Mouse (Mus musculus) hindbrain, embryonic 11.5 days (tissue): ENCODE measurements around the gene 1600002K03Rik. TPM values are rescaled to one million over a fixed set of nuclear protein-coding genes. Genes with fewer than 3 reads are reported as not detected.

Experiments used
- ATAC-seq: fragments of 200-750 bp; cut with Nextera tagmentation; 2 replicates; pipeline ENCODE4 v1.8.0; 2017; ENCODE audit warnings: mild to moderate bottlenecking, moderate TSS enrichment, moderate library complexity; ENCODE audit not compliant: low FRiP score
- DNase-seq: peaks from one replicate; pipeline ENCODE4 v3.0.0-alpha.2; 2015; ENCODE audit warnings: low spot score
- H3K27ac ChIP-seq: fragments of 300-500 bp; sonication (generic); 2 replicates; pipeline ENCODE4 v1.5.1; 2014; ENCODE audit warnings: mild to moderate bottlenecking, low read depth, low read length
- H3K27me3 ChIP-seq: fragments of 300-500 bp; sonication (generic); 2 replicates; pipeline ENCODE4 v1.6.1; 2014; ENCODE audit warnings: mild to moderate bottlenecking, low read length, moderate library complexity, mixed read lengths; ENCODE audit not compliant: control insufficient read depth, insufficient read depth
- H3K36me3 ChIP-seq: fragments of 300-500 bp; sonication (generic); 2 replicates; pipeline ENCODE4 v1.6.1; 2014; ENCODE audit warnings: mild to moderate bottlenecking, low read length, moderate library complexity, mixed read lengths; ENCODE audit not compliant: control insufficient read depth, insufficient read depth
- H3K4me1 ChIP-seq: fragments of 300-500 bp; sonication (generic); replicated peaks from 2 replicates; pipeline ENCODE4 v1.6.1; 2014; ENCODE audit warnings: low read length, mixed read lengths; ENCODE audit not compliant: control insufficient read depth, insufficient read depth
- H3K4me2 ChIP-seq: fragments of 300-500 bp; sonication (generic); replicated peaks from 2 replicates; pipeline ENCODE4 v1.6.1; 2014; ENCODE audit warnings: mild to moderate bottlenecking, low read depth, low read length
- H3K4me3 ChIP-seq: fragments of 300-500 bp; sonication (generic); 2 replicates; pipeline ENCODE4 v1.5.1; 2014; ENCODE audit warnings: low read depth, low read length
- H3K9ac ChIP-seq: fragments of 300-500 bp; sonication (generic); 2 replicates; pipeline ENCODE4 v1.6.1; 2014; ENCODE audit warnings: low read depth, low read length
- H3K9me3 ChIP-seq: fragments of 300-500 bp; sonication (generic); 2 replicates; pipeline ENCODE4 v1.6.1; 2016; ENCODE audit warnings: low read length; ENCODE audit not compliant: control insufficient read depth
- WGBS: fragments of 180-500 bp; shearing (Covaris S2); extraction: QIAGEN DNeasy Blood & Tissue Kit; methylation state at CpG from one replicate; pipeline ENCODE4 v1.1.7; 2014; 5-methylcytosine and 5-hydroxymethylcytosine counted together
- polyA plus RNA-seq: library from polyadenylated mRNA; unstranded; fragments of >200 nt; fragmentation: Nextera tagmentation; extraction: Ambion mirVana; gene quantifications from 2 replicates; pipeline ENCODE4 v1.2.1, GENCODE M21; 2014

Gene 1600002K03Rik
- polyA plus RNA-seq, 1 experiment from 2014 or later = 7.6 TPM

DNA sequence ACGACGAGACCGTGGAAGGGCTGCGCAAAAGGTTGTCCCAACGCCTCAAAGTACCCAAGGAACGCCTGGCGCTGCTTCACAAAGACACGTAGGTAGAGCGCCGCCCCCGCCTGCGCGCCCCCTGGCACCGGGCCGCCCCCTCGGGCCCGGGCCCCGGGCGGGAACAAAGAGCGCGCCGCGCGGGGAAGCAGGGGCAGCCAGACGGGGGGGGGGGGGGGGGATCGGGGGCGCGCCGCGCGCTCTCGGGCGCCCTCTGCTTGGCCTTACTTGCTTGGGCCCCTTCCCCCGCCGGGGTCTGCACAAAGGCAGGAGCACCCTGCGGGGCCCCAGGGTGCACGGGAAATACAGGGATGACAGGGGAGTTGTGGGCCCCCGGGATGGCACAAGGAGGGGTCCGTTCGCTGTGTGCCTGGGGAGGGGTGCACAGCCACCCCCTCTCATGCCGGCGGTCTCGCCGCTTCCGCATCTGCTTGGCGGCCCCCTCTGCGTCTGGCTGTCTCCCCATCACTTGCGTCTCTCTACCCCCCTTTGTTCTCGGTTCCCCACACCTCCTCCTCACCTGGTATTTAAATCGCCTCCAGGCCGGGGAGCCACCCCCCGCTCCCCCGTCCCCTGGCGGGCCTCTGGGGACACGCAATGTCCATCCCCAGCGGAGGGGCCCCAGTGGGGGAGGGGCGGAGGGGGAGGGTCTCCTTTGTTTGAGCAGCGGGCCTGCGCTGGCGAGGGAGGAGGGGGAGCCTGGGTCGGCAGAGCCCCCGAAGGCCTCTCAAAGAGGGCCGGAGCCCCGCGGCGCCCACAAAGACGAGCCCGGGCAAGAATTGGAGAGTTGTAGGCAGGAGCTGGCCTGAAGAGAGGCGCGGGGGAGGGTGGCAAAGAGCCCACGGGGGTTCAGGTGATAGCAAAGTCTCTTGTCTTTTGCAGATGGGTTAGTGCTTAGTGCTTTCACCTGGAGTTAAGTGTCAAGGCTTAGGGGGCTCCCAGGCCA, 22.2 kb upstream of the 1600002K03Rik start:
- peak overlapping the region; percentile 100 for H3K4me3 ChIP-seq
- peaks cover 32% of the 10 kb centered on the region for H3K36me3 ChIP-seq
- H3K9ac ChIP-seq = peak overlapping the region; percentile 100
- H3K4me2 ChIP-seq = peak overlapping the region; percentile 93
- no peaks in the 10 kb centered on the region for H3K27me3 ChIP-seq
- no peaks in the 10 kb centered on the region for H3K9me3 ChIP-seq
- WGBS = under 1% methylated on average over 46 of the region's 71 CpGs
- H3K27ac ChIP-seq = peak overlapping the region; percentile 100
- peaks cover 29% of the 10 kb centered on the region for H3K4me1 ChIP-seq
- ATAC-seq (peak; percentile 8; the same call in 1 of the 2 replicates), DNase-seq (peak; percentile 91)

DNA sequence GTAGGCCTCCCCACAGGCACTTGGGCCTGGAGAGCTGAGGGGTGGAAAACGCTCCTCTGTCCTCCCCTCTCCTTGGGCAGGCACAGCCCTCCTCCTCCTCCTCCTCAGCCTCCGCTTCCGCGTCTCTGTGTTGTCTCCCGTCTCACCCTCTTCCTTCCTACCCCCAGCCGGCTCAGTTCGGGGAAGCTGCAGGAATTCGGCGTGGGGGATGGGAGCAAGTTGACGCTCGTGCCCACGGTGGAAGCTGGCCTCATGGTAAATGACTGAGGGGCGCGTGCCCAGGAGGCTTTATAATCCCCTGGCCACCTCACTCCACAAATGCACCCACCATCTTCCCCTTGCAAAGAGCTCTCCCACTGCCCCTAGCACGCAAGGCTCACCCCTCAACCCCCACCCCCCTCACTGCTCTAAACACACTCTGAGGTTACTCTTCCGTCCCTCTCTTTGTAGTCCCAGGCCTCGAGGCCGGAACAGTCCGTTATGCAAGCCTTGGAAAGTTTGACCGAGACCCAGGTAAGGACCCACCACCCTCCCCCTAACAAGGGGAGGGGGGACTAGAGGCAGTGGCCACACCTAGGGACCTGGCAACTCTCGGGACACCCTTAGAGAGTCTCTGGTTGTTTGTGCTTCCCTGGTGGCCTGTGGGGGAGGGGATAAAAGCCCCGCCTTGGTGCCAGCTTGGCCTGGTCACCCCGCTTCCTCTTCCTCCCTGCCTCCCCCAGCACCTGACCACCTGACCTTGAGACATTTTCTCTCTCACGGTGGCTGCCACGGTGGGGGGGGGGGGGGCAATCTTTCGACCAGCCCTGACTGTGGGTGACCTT, 21.3 kb upstream of the 1600002K03Rik start:
- Histone ChIP-seq H3K4me1 (peaks cover 37% of the 10 kb centered on the region), H3K27me3 (no peaks in the 10 kb centered on the region), H3K27ac (peak overlapping the region; percentile 100), H3K9ac (peak overlapping the region; percentile 100), H3K9me3 (no peaks in the 10 kb centered on the region), H3K4me2 (peak overlapping the region; percentile 93), H3K4me3 (peak overlapping the region; percentile 100), H3K36me3 (peaks cover 41% of the 10 kb centered on the region)
- under 1% methylated on average over 26 of the region's 26 CpGs for WGBS
- peak; percentile 70 for DNase-seq
- no peak for ATAC-seq

DNA sequence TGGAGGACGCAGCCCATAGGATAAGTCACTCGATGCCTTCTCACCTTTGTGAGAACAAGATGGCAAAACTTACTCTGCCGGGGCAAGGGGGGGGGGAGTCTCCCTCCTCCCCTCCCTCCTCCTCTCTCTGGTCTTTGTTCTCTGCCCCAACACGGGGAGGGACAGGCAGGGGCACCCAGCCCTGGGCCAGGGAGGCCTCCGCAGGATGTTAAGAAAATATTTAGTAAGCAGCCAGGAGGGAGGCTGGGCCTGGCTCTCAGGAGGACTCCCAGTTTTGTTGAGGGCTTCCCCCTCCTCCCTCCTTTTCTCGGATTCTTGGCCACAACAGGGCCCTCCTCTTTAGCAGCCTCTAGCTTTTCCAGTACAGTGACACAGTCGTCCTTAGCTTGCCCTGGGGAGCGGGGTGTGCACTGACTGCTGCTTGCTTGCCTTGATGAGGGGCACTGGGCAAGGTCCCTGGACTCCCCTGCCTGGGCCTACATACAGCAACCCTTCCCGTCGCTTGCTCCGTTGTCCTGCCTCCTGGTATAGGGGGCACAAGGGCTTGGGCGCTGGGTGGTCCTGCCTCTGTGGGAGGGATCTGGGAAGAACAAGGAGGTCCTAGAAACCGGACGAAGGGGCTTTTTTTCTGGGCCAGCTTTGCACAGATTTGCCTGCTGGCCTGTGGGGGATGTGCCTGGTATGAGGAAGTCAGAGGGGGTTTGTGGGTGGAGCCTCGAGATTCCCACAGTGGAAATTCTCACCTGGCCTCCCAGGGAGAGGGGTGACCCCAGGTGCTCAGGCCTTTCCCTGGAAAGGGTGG, 20.5 kb upstream of the 1600002K03Rik start:
- Histone ChIP-seq H3K4me3 (peak overlapping the region; percentile 100), H3K36me3 (peaks cover 45% of the 10 kb centered on the region), H3K9ac (peak overlapping the region; percentile 100), H3K27me3 (no peaks in the 10 kb centered on the region), H3K4me2 (peak overlapping the region; percentile 93), H3K4me1 (peaks cover 44% of the 10 kb centered on the region), H3K27ac (peak overlapping the region; percentile 100), H3K9me3 (no peaks in the 10 kb centered on the region)
- ATAC-seq (no peak), DNase-seq (peak; percentile 54)
- 7% methylated on average over 15 of the region's 15 CpGs for WGBS

DNA sequence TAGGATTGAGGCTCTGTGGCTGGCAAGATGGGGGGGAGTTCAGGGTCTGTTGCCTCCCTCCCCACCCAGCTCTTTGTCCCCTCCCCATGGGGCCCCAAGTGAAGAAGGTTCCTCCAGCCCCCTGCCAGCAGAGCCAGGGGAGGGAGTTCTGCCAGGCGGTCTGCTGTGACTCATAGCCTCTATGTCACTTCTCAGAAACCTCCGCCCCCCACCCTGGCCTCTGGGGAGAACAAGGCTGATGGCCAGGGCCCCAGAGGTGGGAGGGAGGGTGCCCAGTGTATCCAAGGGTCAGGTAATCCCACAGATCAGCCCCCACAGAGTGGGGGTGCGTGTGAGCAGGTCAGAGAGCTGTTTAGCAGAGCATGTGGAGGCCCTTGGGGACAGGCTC, 19.9 kb upstream of the 1600002K03Rik start:
- peak overlapping the region; percentile 100 for H3K4me3 ChIP-seq
- H3K36me3 ChIP-seq = peaks cover 48% of the 10 kb centered on the region
- H3K9ac ChIP-seq = peak overlapping the region; percentile 100
- peak overlapping the region; percentile 100 for H3K27ac ChIP-seq
- H3K4me1 ChIP-seq = peaks cover 46% of the 10 kb centered on the region
- no peak for DNase-seq
- no peaks in the 10 kb centered on the region for H3K9me3 ChIP-seq
- H3K27me3 ChIP-seq = no peaks in the 10 kb centered on the region
- no peak for ATAC-seq
- H3K4me2 ChIP-seq = peak overlapping the region; percentile 93
- 46% methylated on average over 3 of the region's 3 CpGs for WGBS

DNA sequence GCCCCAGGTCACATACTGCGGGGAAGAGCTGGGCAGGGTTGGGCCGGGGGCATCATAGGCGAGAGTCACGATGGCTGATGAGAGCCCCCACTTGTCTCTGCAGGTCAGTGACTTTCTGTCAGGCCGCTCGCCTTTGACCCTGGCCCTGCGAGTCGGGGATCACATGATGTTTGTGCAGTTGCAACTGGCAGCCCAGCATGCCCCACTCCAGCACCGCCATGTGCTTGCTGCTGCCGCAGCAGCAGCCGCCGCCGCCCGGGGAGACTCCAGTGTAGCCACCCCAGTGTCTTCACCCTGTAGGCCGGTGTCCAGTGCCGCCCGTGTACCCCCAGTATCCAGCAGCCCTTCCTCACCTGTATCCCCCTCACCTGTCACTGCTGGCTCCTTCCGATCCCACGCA, 19.0 kb upstream of the 1600002K03Rik start:
- no peaks in the 10 kb centered on the region for H3K9me3 ChIP-seq
- peak overlapping the region; percentile 100 for H3K4me3 ChIP-seq
- peak overlapping the region; percentile 100; the same call in 1 of the 2 replicates for H3K27ac ChIP-seq
- peaks cover 48% of the 10 kb centered on the region for H3K36me3 ChIP-seq
- DNase-seq (no peak), ATAC-seq (no peak)
- H3K9ac ChIP-seq = no peak overlapping the region; the same call in 1 of the 2 replicates
- no peaks in the 10 kb centered on the region for H3K27me3 ChIP-seq
- peaks cover 48% of the 10 kb centered on the region for H3K4me1 ChIP-seq
- WGBS = 82% methylated on average over 19 of the region's 19 CpGs
- no peak overlapping the region; the same call in 1 of the 2 replicates for H3K4me2 ChIP-seq

DNA sequence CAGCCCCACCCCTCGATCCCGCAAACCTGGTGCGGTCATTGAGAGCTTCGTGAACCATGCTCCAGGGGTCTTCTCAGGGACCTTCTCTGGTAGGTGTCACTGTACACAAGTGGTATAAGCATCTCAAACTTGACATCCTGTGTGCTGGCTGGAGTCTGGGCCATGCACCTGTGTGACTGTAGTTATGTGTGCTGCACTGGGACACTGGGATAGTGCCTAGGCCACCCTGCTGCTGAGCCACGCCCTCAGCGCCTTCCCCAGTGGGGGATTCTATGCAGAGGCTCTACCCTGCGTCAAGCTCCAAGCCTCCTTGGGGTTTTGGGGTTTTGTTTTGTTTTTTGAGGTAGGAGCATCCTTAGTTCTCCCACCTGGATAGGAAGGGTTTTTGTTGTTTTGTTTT, 18.4 kb upstream of the 1600002K03Rik start:
- Histone ChIP-seq H3K9me3 (no peaks in the 10 kb centered on the region), H3K4me1 (peaks cover 52% of the 10 kb centered on the region), H3K36me3 (peaks cover 48% of the 10 kb centered on the region), H3K4me3 (no peak overlapping the region; the same call in 1 of the 2 replicates), H3K27ac (0 out of 2 replicates have a peak overlapping the region, but pooled peaks have one; percentile 24), H3K27me3 (no peaks in the 10 kb centered on the region), H3K4me2 (no peak overlapping the region), H3K9ac (no peak overlapping the region)
- ATAC-seq (no peak), DNase-seq (no peak)
- WGBS = 85% methylated on average over 7 of the region's 7 CpGs

DNA sequence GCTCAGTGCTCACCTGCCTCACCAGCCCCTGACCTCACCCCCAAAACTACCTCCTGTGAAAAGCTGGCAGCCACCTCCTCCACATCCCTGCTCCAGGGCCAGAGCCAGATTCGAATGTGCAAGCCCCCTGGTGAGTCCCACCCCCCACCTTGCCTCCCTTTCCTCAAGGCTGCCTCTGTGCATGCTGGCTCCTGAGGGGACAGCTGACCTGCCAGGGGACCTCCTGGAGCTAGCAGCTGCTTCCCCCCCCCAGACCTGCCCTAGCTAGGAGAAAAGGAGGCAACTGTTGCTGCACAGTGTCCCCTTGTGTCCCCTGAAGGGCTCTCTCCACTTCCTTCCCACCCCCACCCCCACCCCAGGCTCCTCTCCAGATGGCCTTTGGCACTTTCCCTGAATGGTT, 17.5 kb upstream of the 1600002K03Rik start:
- 67% methylated on average over 1 of the region's 1 CpGs for WGBS
- Histone ChIP-seq H3K4me1 (peaks cover 52% of the 10 kb centered on the region), H3K36me3 (peaks cover 48% of the 10 kb centered on the region), H3K27me3 (no peaks in the 10 kb centered on the region), H3K4me3 (no peak overlapping the region), H3K9me3 (no peaks in the 10 kb centered on the region), H3K4me2 (no peak overlapping the region), H3K27ac (peak overlapping the region; percentile 11; the same call in 1 of the 2 replicates), H3K9ac (no peak overlapping the region)
- ATAC-seq (no peak), DNase-seq (no peak)
